Mouse (Mus musculus) thymus, postnatal 0 days (tissue): ENCODE data around the gene Phtf2. TPM values are rescaled to one million over a fixed set of nuclear protein-coding genes. Genes with fewer than 3 reads are reported as not detected.
"Not testable (repeated sequence)": the region's sequence is repeated elsewhere in the genome, so short reads cannot be mapped to it uniquely, and the experiment has no call there.

Experiments used
- DNase-seq: peaks from one replicate; pipeline ENCODE4 v3.0.0-alpha.2; 2015; ENCODE audit warnings: low spot score
- polyA plus RNA-seq: library from polyadenylated mRNA; unstranded; fragments of >200 nt; fragmentation: Nextera tagmentation; extraction: Ambion mirVana; gene quantifications from 2 replicates; pipeline ENCODE4 v1.2.1, GENCODE M21; 2015

Gene Phtf2
- polyA plus RNA-seq, 1 experiment from 2014 or later: 12.6 TPM

GRCm38 (mm10) chr5:20865193-20865755 is 16.6 kb downstream of the Phtf2 start:
- DNase-seq: no peak

DNA sequence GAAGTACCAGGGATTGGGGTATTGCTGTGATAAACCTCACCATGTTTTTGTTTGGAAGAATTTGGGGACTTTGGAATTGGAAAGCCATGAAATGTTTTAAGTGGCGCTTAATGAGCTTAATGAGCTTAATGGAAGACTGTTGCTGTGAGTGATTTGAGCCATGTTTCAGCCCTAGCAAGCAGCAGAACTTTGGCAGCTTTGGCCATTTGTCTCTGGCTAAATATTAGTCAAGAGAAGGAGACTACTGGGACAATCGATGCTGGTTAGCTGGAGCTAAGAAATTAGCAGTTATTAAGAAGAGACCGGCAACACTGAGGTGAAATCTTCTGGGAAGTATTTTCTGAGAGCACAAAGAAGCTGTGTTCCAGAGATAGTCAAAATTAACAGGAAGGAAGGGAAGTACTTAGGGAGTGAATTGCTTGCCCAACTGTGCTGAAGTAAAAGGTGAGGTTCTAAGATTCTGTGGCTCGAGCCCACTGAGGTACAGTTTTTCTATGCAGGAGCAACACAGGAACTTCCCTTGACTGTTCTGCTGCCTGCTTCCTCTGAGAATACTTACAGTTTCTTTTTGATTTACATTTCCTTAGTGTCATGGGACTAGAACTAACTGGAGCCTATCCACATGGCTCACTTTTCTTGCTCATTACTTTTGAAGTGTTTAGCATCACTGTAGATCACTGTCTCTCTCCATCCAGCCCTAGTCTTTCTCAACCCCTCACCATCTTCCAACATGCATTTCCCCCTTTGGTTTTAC is 17.5 kb downstream of the Phtf2 start:
- DNase-seq: no peak

GRCm38 (mm10) chr5:20861901-20862300 is 20.0 kb downstream of the Phtf2 start:
- DNase-seq: no peak

- no peak for DNase-seq
Measured at GRCm38 (mm10) chr5:20860565-20860964, 21.4 kb downstream of the Phtf2 start.

DNA sequence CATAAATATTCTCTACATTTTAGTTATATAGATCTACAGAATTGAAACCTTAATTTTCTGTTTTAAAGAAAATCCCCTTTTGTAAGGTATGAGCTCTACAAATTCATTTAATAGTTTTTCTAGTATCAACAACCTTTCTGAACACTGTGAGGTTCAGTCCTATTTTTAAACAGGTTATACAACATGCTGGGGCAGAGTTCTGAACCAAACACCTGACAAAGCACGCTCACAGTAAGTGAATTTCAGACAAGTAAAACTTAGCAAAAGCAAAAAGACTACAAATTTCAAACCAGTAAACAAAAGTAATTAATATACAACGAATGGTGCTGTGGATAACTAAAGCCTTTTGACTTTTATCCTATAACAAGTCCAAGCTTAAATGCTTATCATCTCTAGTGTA is 23.5 kb downstream of the Phtf2 start:
- DNase-seq: no peak

GRCm38 (mm10) chr5:20855066-20855465 is 26.9 kb downstream of the Phtf2 start:
- no peak for DNase-seq

DNA sequence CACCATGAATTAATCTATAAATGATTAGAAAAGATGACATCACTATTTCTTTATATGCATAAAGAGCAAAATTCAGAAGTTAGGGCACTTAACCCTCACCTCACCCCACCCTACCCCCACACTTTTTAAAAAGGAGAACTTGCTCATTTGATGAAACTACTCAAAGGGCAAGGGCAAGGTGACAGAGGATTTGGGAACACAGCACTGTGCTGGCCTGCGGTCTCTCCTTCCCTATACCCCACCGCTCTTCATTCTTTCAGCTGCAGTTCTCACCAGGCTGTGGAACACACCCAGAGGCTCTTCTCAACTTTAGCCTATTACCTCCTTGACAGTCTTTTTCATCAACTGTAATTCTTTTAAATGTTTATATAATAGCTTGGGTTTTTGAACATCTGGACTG is 34.9 kb downstream of the Phtf2 start:
- DNase-seq: no peak

GRCm38 (mm10) chr5:20843816-20844215 is 38.1 kb downstream of the Phtf2 start:
- no peak for DNase-seq

GRCm38 (mm10) chr5:20843405-20843804 is 38.5 kb downstream of the Phtf2 start:
- DNase-seq: no peak

- no peak for DNase-seq
Measured at GRCm38 (mm10) chr5:20837082-20837481, 44.8 kb downstream of the Phtf2 start.

GRCm38 (mm10) chr5:20834399-20834798 is 47.5 kb downstream of the Phtf2 start:
- DNase-seq: no peak

GRCm38 (mm10) chr5:20831433-20831832 is 50.5 kb downstream of the Phtf2 start:
- no peak for DNase-seq

DNA sequence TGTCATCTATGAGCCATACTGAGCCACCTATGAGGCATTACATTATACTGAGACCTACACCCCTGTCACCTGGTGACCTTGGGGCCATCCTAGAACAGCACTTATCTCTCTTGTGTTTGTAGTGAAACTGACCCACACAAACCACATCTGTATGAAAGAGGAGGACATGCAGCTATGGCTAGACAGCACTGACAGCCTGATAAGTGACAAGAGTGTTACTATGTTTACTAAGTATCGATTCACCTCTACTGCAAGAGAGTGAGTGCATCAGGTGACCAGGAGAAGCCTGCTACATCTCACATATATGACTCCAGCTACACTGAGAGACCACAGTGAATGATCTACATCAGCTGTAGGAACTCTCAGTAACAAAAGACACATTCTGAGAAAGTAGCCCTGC is 51.2 kb downstream of the Phtf2 start:
- no peak for DNase-seq

- no peak for DNase-seq
Measured at GRCm38 (mm10) chr5:20821647-20822046, 60.3 kb downstream of the Phtf2 start.

DNA sequence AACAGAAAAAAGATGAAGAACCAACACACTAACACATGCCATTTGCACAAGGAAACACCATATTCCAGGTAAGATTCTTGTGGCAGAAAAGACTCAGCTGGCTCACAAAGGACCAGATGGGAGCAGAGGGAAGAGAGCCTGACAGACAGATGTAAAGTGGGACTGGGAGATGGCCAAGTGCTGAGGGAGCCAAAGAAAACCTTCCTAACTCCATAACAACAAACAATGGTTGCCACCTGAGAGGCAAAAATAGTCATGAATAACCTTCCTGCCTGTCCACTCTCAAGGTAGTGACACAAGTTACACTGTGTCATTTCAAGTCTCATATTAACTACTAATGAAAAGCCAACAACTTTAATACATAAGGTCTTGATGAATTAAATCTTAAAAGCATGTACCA is 60.8 kb downstream of the Phtf2 start:
- DNase-seq: no peak

- DNase-seq: no peak
Measured at GRCm38 (mm10) chr5:20815094-20815493, 66.8 kb downstream of the Phtf2 start.

- DNase-seq: no peak
Measured at GRCm38 (mm10) chr5:20810449-20810848, 71.5 kb downstream of the Phtf2 start.

- no peak for DNase-seq
Measured at GRCm38 (mm10) chr5:20795932-20796331, 86.0 kb downstream of the Phtf2 start.

- DNase-seq: no peak
Measured at GRCm38 (mm10) chr5:20791793-20792554, 90.0 kb downstream of the Phtf2 start.

- not testable (repeated sequence) for DNase-seq
Measured at GRCm38 (mm10) chr5:20786471-20786870, 95.5 kb downstream of the Phtf2 start.

- no peak for DNase-seq
Measured at GRCm38 (mm10) chr5:20781116-20781515, 100.8 kb downstream of the Phtf2 start.

DNA sequence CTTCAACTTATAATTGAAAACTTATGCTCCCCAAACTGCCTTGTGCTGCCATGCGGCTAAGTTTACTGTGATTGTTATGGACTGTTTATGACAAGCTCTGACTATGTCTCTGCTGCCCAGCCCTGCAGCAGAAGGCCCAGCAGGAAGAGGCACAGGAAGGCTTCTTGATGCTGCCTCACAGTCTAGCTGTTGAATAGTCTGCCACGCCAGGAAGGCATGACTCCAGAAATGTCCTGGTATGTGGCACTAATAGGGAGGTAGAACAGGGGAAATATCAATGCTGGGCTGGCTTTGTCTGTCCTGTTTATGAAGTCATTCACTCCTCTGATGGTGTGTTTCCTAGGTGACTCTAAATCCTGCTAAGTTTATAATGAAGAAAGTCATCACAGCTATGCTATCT is 102.7 kb downstream of the Phtf2 start:
- DNase-seq: no peak
